Mouse (Mus musculus) C2C12 (cell line): ENCODE results near the gene Bicd1.
A peak's percentile ranks its signal among the peaks of the same experiment; 100 is the strongest.

Source experiments
- CEBPB ChIP-seq: IDR thresholded peaks from one replicate; pipeline ENCODE4 v1.6.1; 2011; ENCODE audit warnings: low read depth, mild to moderate bottlenecking, control low read depth, moderate library complexity
- CTCF ChIP-seq: IDR thresholded peaks from one replicate; pipeline ENCODE4 v1.5.1; 2011; ENCODE audit not compliant: control insufficient read depth, insufficient read depth, insufficient read length
- MAX ChIP-seq: IDR thresholded peaks from one replicate; pipeline ENCODE4 v1.6.1; 2011; ENCODE audit warnings: mild to moderate bottlenecking, control low read depth
- MYOD1 ChIP-seq: IDR thresholded peaks from one replicate; pipeline ENCODE4 v1.6.1; 2011; ENCODE audit warnings: low read depth; ENCODE audit not compliant: control insufficient read depth, insufficient read length
- MYOG ChIP-seq: IDR thresholded peaks from one replicate; pipeline ENCODE4 v1.6.1; 2011; ENCODE audit not compliant: control insufficient read depth, insufficient read length; ENCODE audit errors: extremely low read depth
- USF1 ChIP-seq: IDR thresholded peaks from one replicate; pipeline ENCODE4 v1.6.1; 2011; ENCODE audit warnings: low read depth, mild to moderate bottlenecking, control low read depth, moderate library complexity

GRCm38 (mm10) chr6:149374986-149375457, 33.7 kb upstream of the Bicd1 start:
- peak; percentile 51 for TF ChIP-seq USF1
- no peak for TF ChIP-seq MAX
- TF ChIP-seq CTCF: no peak
- TF ChIP-seq CEBPB: no peak
- no peak for TF ChIP-seq MYOG
- no peak for TF ChIP-seq MYOD1
